Mouse (Mus musculus): Measurements from ENCODE around the gene Vav2. TPM values are rescaled to one million over a fixed set of nuclear protein-coding genes. Genes with fewer than 3 reads are reported as not detected.
A peak's percentile ranks its signal among the peaks of the same experiment; 100 is the strongest.

Gene Vav2
- total RNA-seq, 1 experiment from 2014 or later: 26.8 TPM

GRCm38 (mm10) chr2:27441767-27442707 is 15.2 kb upstream of the Vav2 start, which contains the start of gene Brd3os:
Brd3os (plus strand) TSS chr2:27442324.
- DNase-seq: peak; percentile 94

- DNase-seq: peak; percentile 49
Measured at GRCm38 (mm10) chr2:27438281-27438680, 11.4 kb upstream of the Vav2 start.

GRCm38 (mm10) chr2:27437876-27438275 is 11.0 kb upstream of the Vav2 start:
- no peak for DNase-seq

GRCm38 (mm10) chr2:27432599-27432998 is 5.8 kb upstream of the Vav2 start:
- no peak for DNase-seq

GRCm38 (mm10) chr2:27430621-27431020 is 3.8 kb upstream of the Vav2 start:
- no peak for DNase-seq

- peak; percentile 87 for DNase-seq
Measured at GRCm38 (mm10) chr2:27428071-27428470, 1.2 kb upstream of the Vav2 start.

- DNase-seq: peak; percentile 69
Measured at GRCm38 (mm10) chr2:27426406-27426854, 403 bp downstream of the Vav2 start.

- no peak for DNase-seq
Measured at GRCm38 (mm10) chr2:27425751-27426405, 955 bp downstream of the Vav2 start.

GRCm38 (mm10) chr2:27425161-27425611 is 1.6 kb downstream of the Vav2 start:
- no peak for DNase-seq

- DNase-seq: no peak
Measured at GRCm38 (mm10) chr2:27423596-27423995, 3.2 kb downstream of the Vav2 start.

GRCm38 (mm10) chr2:27421293-27422068 is 5.4 kb downstream of the Vav2 start:
- DNase-seq: peak; percentile 44

- no peak for DNase-seq
Measured at GRCm38 (mm10) chr2:27418577-27419070, 8.2 kb downstream of the Vav2 start.

GRCm38 (mm10) chr2:27417648-27418153 is 9.1 kb downstream of the Vav2 start:
- DNase-seq: no peak

GRCm38 (mm10) chr2:27416425-27416824 is 10.4 kb downstream of the Vav2 start:
- no peak for DNase-seq

- DNase-seq: no peak
Measured at GRCm38 (mm10) chr2:27415060-27415783, 11.6 kb downstream of the Vav2 start.

GRCm38 (mm10) chr2:27413936-27414657 is 12.7 kb downstream of the Vav2 start:
- DNase-seq: no peak

GRCm38 (mm10) chr2:27413582-27413935 is 13.3 kb downstream of the Vav2 start:
- no peak for DNase-seq

- DNase-seq: no peak
Measured at GRCm38 (mm10) chr2:27412245-27412800, 14.5 kb downstream of the Vav2 start.

- no peak for DNase-seq
Measured at GRCm38 (mm10) chr2:27411688-27412174, 15.1 kb downstream of the Vav2 start.

GRCm38 (mm10) chr2:27410518-27411140 is 16.2 kb downstream of the Vav2 start:
- DNase-seq: no peak

All from adrenal gland, postnatal 25 days (tissue).